Mouse (Mus musculus) intestine, embryonic 16.5 days (tissue): ENCODE measurements around the gene Slc25a26. TPM values are rescaled to one million over a fixed set of nuclear protein-coding genes. Genes with fewer than 3 reads are reported as not detected.
"Not testable (repeated sequence)": the region's sequence is repeated elsewhere in the genome, so short reads cannot be mapped to it uniquely, and the experiment has no call there.

Experiments used
- ATAC-seq: fragments of 200-750 bp; cut with Nextera tagmentation; 2 replicates; pipeline ENCODE4 v1.8.0; 2017; ENCODE audit warnings: moderate TSS enrichment, moderate library complexity
- H3K27ac ChIP-seq: fragments of 300-500 bp; sonication (generic); 2 replicates; pipeline ENCODE4 v1.5.1; 2014; ENCODE audit warnings: mild to moderate bottlenecking, low read length
- H3K27me3 ChIP-seq: fragments of 300-500 bp; sonication (generic); replicated peaks from 2 replicates; pipeline ENCODE4 v1.6.1; 2014; ENCODE audit warnings: low read length, control low read depth, mixed read lengths; ENCODE audit not compliant: control insufficient read depth, insufficient read depth
- H3K36me3 ChIP-seq: fragments of 300-500 bp; sonication (generic); 2 replicates; pipeline ENCODE4 v1.6.1; 2014; ENCODE audit warnings: low read length, control low read depth; ENCODE audit not compliant: control insufficient read depth, insufficient read depth
- H3K4me1 ChIP-seq: fragments of 300-500 bp; sonication (generic); 2 replicates; pipeline ENCODE4 v1.6.1; 2014; ENCODE audit warnings: low read length, control low read depth, mixed read lengths; ENCODE audit not compliant: control insufficient read depth, insufficient read depth
- H3K4me2 ChIP-seq: fragments of 300-500 bp; sonication (generic); 2 replicates; pipeline ENCODE4 v1.6.1; 2014; ENCODE audit warnings: low read depth, low read length, control low read depth
- H3K4me3 ChIP-seq: fragments of 300-500 bp; sonication (generic); 2 replicates; pipeline ENCODE4 v1.5.1; 2014; ENCODE audit warnings: mild to moderate bottlenecking, low read length
- H3K9ac ChIP-seq: fragments of 300-500 bp; sonication (generic); 2 replicates; pipeline ENCODE4 v1.6.1; 2014; ENCODE audit warnings: low read depth, low read length
- H3K9me3 ChIP-seq: fragments of 300-500 bp; sonication (generic); 2 replicates; pipeline ENCODE4 v1.6.1; 2016; ENCODE audit warnings: low read length, control low read depth; ENCODE audit not compliant: control insufficient read depth
- WGBS: fragments of 180-500 bp; shearing (Covaris S2); extraction: QIAGEN DNeasy Blood & Tissue Kit; methylation state at CpG from one replicate; pipeline ENCODE4 v1.1.7; 2014; 5-methylcytosine and 5-hydroxymethylcytosine counted together
- polyA plus RNA-seq: library from polyadenylated mRNA; unstranded; fragments of >200 nt; fragmentation: Nextera tagmentation; extraction: Ambion mirVana; gene quantifications from 2 replicates; pipeline ENCODE4 v1.2.1, GENCODE M21; 2015

Slc25a26 gene
- polyA plus RNA-seq, 1 experiment from 2014 or later, result 9.2 TPM

- 52% methylated on average over 5 of the region's 5 CpGs for WGBS
- Histone ChIP-seq H3K27ac (no peak overlapping the region), H3K9me3 (no peaks in the 10 kb centered on the region), H3K36me3 (no peaks in the 10 kb centered on the region), H3K9ac (no peak overlapping the region), H3K4me2 (no peak overlapping the region), H3K27me3 (no peaks in the 10 kb centered on the region), H3K4me3 (no peak overlapping the region), H3K4me1 (0 out of 2 replicates have a peak, but pooled peaks cover 11% of the 10 kb centered on the region)
- ATAC-seq, result no peak
Observed at GRCm38 (mm10) chr6:94543902-94544840, 44.0 kb downstream of the Slc25a26 start.

- H3K27me3 ChIP-seq, result no peaks in the 10 kb centered on the region
- no peaks in the 10 kb centered on the region for H3K9me3 ChIP-seq
- 44% methylated on average over 4 of the region's 4 CpGs for WGBS
- H3K4me2 ChIP-seq, result no peak overlapping the region
- H3K4me1 ChIP-seq, result 0 out of 2 replicates have a peak, but pooled peaks cover 2% of the 10 kb centered on the region
- H3K36me3 ChIP-seq, result no peaks in the 10 kb centered on the region
- no peak overlapping the region for H3K27ac ChIP-seq
- H3K9ac ChIP-seq, result no peak overlapping the region
- H3K4me3 ChIP-seq, result no peak overlapping the region
- ATAC-seq, result no peak
Observed at GRCm38 (mm10) chr6:94547239-94547638, 47.1 kb downstream of the Slc25a26 start.

GRCm38 (mm10) chr6:94550298-94550697 lies 50.2 kb downstream of the Slc25a26 start:
- Histone ChIP-seq H3K4me2 (no peak overlapping the region), H3K9me3 (no peaks in the 10 kb centered on the region), H3K9ac (no peak overlapping the region), H3K27ac (no peak overlapping the region), H3K4me1 (no peaks in the 10 kb centered on the region), H3K4me3 (no peak overlapping the region), H3K36me3 (no peaks in the 10 kb centered on the region), H3K27me3 (no peaks in the 10 kb centered on the region)
- no peak for ATAC-seq
- 71% methylated on average over 6 of the region's 6 CpGs for WGBS

GRCm38 (mm10) chr6:94550851-94551250 lies 50.7 kb downstream of the Slc25a26 start:
- H3K36me3 ChIP-seq, result no peaks in the 10 kb centered on the region
- H3K27ac ChIP-seq, result no peak overlapping the region
- ATAC-seq, result no peak
- no peaks in the 10 kb centered on the region for H3K4me1 ChIP-seq
- H3K27me3 ChIP-seq, result no peaks in the 10 kb centered on the region
- H3K4me3 ChIP-seq, result no peak overlapping the region
- H3K9me3 ChIP-seq, result no peaks in the 10 kb centered on the region
- no peak overlapping the region for H3K9ac ChIP-seq
- H3K4me2 ChIP-seq, result no peak overlapping the region
- 77% methylated on average over 7 of the region's 7 CpGs for WGBS

- Histone ChIP-seq H3K9me3 (no peaks in the 10 kb centered on the region), H3K27me3 (no peaks in the 10 kb centered on the region), H3K36me3 (no peaks in the 10 kb centered on the region), H3K4me2 (no peak overlapping the region), H3K9ac (no peak overlapping the region), H3K27ac (no peak overlapping the region), H3K4me1 (no peaks in the 10 kb centered on the region), H3K4me3 (no peak overlapping the region)
- ATAC-seq, result no peak
- 88% methylated on average over 5 of the region's 5 CpGs for WGBS
Observed at GRCm38 (mm10) chr6:94553085-94553484, 53.0 kb downstream of the Slc25a26 start.

- H3K9me3 ChIP-seq, H3K9ac ChIP-seq, H3K4me2 ChIP-seq, H3K27me3 ChIP-seq, H3K4me3 ChIP-seq, H3K36me3 ChIP-seq, ATAC-seq, H3K27ac ChIP-seq, H3K4me1 ChIP-seq: not testable (repeated sequence)
- 81% methylated on average over 1 of the region's 1 CpGs for WGBS
Observed at GRCm38 (mm10) chr6:94558603-94559002, 58.5 kb downstream of the Slc25a26 start.

GRCm38 (mm10) chr6:94560896-94561295 lies 60.8 kb downstream of the Slc25a26 start:
- Histone ChIP-seq H3K9ac (no peak overlapping the region), H3K27ac (no peak overlapping the region), H3K27me3 (no peaks in the 10 kb centered on the region), H3K4me3 (no peak overlapping the region), H3K9me3 (no peaks in the 10 kb centered on the region), H3K4me1 (no peaks in the 10 kb centered on the region), H3K36me3 (no peaks in the 10 kb centered on the region), H3K4me2 (no peak overlapping the region)
- WGBS, result 91% methylated on average over 1 of the region's 1 CpGs
- no peak for ATAC-seq

- Histone ChIP-seq H3K27me3 (no peaks in the 10 kb centered on the region), H3K27ac (no peak overlapping the region), H3K9me3 (no peaks in the 10 kb centered on the region), H3K9ac (no peak overlapping the region), H3K4me3 (no peak overlapping the region), H3K4me2 (no peak overlapping the region), H3K4me1 (no peaks in the 10 kb centered on the region), H3K36me3 (no peaks in the 10 kb centered on the region)
- no peak for ATAC-seq
- 46% methylated on average over 1 of the region's 1 CpGs for WGBS
Observed at GRCm38 (mm10) chr6:94561346-94561745, 61.2 kb downstream of the Slc25a26 start.

GRCm38 (mm10) chr6:94563203-94563940 lies 63.2 kb downstream of the Slc25a26 start:
- Histone ChIP-seq H3K27me3 (no peaks in the 10 kb centered on the region), H3K36me3 (no peaks in the 10 kb centered on the region), H3K9me3 (no peaks in the 10 kb centered on the region), H3K27ac (no peak overlapping the region), H3K9ac (no peak overlapping the region), H3K4me1 (no peaks in the 10 kb centered on the region), H3K4me2 (no peak overlapping the region), H3K4me3 (no peak overlapping the region)
- no peak for ATAC-seq
- 43% methylated on average over 8 of the region's 8 CpGs for WGBS
